Mouse (Mus musculus) adrenal gland, postnatal 14 days (tissue): Measurements from ENCODE around the gene Scgb2b20. TPM values are rescaled to one million over a fixed set of nuclear protein-coding genes. Genes with fewer than 3 reads are reported as not detected.
"Not testable (repeated sequence)": the region's sequence is repeated elsewhere in the genome, so short reads cannot be mapped to it uniquely, and the experiment has no call there.

Source experiments
- DNase-seq: peaks from one replicate; pipeline ENCODE4 v3.0.0; 2021; ENCODE audit warnings: mixed read lengths
- long read RNA-seq, 2 experiments: library from polyadenylated mRNA; stranded (forward); transcript quantifications; one replicate each; pipeline ENCODE4 v2.0.0; 2021
- total RNA-seq: library from RNA; stranded (reverse); gene quantifications from 2 replicates; pipeline ENCODE4 v1.2.3, GENCODE M21; 2021

The Scgb2b20 gene
- not detected in 2 replicates for total RNA-seq
- long read RNA-seq, experiment 1 = 0 reads
- long read RNA-seq, experiment 2 = 0 reads

DNA sequence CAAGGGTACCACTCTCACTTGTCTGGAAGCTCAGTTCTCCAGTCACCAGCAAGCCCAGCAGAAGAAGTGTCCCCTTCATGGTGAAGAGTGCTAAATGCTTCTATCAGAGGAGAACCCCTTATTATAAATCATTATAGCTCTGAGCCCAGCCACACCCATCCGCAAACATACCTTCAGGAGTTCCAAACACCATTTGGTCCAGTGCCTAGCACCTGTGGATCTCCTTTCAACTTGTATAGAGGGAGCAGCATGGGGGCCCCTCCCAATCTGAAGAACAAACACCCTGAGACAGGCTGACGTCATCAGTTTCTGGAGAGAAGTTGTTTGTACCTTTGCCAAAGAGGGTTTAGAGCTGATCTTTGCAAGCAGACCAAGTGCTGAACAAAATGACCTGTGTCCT, at the start of gene Scgb2b20:
Gene Scgb2b20 (minus strand): TSS at position 101 of the 400 bp plus-strand sequence.
- DNase-seq = not testable (repeated sequence)

DNA sequence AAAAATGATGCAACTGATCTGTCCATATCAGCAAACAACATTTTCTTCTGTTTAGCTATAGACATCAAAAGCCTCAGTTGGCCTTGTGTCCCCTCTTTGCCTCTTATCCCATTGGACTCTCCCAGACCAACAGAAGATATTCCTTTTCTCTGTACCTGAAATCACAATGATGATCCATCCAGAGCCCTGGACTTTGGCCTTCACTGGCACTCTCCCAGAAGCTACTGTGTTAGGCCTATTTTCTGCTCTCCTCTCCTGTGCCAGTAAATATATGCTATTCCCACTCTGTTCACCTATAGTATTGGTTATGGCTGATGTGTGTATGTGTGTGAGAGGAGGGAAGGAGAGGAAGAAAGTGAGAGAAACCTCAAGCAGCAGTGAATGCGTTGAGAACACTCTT, 43.6 kb upstream of the Scgb2b20 start:
- DNase-seq = not testable (repeated sequence)

DNA sequence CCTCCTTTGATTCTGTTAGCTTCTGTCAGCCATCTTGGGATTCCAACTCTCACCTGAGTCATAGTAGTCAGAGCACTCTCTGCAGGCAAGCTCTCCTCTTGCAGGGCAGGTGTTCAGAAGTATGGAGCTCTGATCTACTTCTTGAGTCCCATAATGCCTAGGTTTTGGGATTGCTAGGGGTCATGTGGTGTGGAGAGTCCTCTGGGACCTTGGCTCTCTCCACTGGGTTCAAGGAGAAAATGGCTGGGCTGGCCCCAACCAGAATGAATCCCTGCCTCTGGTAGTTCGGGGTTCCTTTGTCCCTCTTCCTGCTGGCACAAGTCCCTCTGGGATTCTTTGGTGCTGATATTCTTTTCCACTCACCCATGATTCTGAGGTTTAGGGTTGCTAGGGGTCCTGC, 35.5 kb upstream of the Scgb2b20 start:
- DNase-seq = no peak

DNA sequence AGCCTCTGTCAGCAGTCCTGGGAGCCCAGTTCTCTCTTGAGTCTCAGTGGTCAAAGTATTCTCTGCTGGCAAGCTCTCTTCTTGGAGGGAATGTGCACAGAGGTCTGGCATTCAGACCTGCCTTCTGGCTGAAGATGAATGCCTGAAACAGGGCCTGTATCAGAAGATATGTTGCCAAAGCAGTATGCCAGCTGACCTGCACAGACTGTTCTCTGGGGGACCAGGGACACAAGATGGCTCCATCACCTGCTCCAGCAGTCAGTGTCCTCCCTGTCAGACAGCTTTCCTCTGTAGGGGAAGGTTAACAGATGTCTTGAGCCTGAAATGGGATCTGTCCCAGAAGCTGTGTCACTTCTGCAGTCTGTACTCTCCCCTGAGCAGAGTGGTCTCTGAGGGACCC, 33.6 kb upstream of the Scgb2b20 start:
- not testable (repeated sequence) for DNase-seq

DNA sequence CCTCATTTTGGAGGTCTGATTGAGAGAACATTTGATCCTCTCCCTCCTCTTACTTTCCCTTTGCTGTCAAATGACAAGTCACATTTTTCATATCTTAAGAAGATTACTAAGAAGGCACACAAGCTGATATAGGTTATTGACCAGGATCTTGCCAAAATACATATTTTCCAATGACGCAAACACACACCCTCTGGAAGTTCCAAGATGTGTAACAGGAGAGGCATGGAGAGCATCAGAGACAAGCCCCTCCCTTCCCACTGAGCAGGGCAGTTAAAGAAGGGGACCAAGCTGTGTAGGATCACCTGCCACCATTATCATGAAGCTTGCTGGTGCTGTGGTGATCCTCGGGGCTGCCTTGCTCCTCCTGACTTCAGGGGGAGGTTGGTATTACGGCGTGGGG, 6.8 kb upstream of the Scgb2b20 start, which contains the start of gene Scgb1b20:
Gene Scgb1b20 (plus strand): TSS at position 301 of the 400 bp plus-strand sequence.
- not testable (repeated sequence) for DNase-seq

Other genes with a start within 250 kb of the Scgb2b20 start
- not detected in 2 replicates for gene Scgb2b18, start 192.5 kb downstream of the Scgb2b20 start, total RNA-seq
- not detected in 2 replicates for gene Scgb1b18, start 180.8 kb downstream of the Scgb2b20 start, total RNA-seq
- gene Scgb2b19, start 86.0 kb downstream of the Scgb2b20 start, total RNA-seq = not detected in 2 replicates
- not detected in 2 replicates for gene Scgb1b19, start 79.0 kb downstream of the Scgb2b20 start, total RNA-seq
- not detected in 2 replicates for gene Scgb1b20, start 6.9 kb upstream of the Scgb2b20 start, total RNA-seq
- not detected in 2 replicates for gene Scgb2b21, start 154.1 kb upstream of the Scgb2b20 start, total RNA-seq